Mouse (Mus musculus) MEL (cell line): ENCODE measurements around the gene Dync1h1. TPM values are rescaled to one million over a fixed set of nuclear protein-coding genes. Genes with fewer than 3 reads are reported as not detected.

ENCODE experiments used
- DNase-seq: peaks from one replicate; pipeline ENCODE4 v3.0.0; 2011; ENCODE audit warnings: low read depth, low spot score
- H3K27ac ChIP-seq: 2 replicates; pipeline ENCODE4 v1.5.1; 2012; ENCODE audit warnings: low read depth, mild to moderate bottlenecking, control low read depth, low read length, moderate library complexity; ENCODE audit not compliant: control insufficient read depth
- H3K27me3 ChIP-seq, 2 experiments: fragments of 150-350 bp in 1 of 2; sonication (generic) in 1 of 2; 2 replicates each; pipeline ENCODE4 v1.6.1; 2012; ENCODE audit warnings: low read length in 2 of 2, mild to moderate bottlenecking in 2 of 2, improper control_type of control experiment in 1 of 2, moderate library complexity in 1 of 2; ENCODE audit not compliant: insufficient read depth in 2 of 2, control insufficient read depth in 1 of 2
- H3K36me3 ChIP-seq, 2 experiments: 2 replicates each; pipeline ENCODE4 v1.6.1; 2012 to 2014; ENCODE audit warnings: low read length in 2 of 2, improper control_type of control experiment in 1 of 2, inconsistent platforms in 1 of 2, mild to moderate bottlenecking in 1 of 2; ENCODE audit not compliant: insufficient read depth in 2 of 2, control insufficient read depth in 1 of 2
- H3K4me1 ChIP-seq, 2 experiments: fragments of 150-350 bp in 1 of 2; sonication (generic) in 1 of 2; 2 replicates each; pipeline ENCODE4 v1.6.1; 2012; ENCODE audit warnings: low read length in 2 of 2, improper control_type of control experiment in 1 of 2, mild to moderate bottlenecking in 1 of 2; ENCODE audit not compliant: insufficient read depth in 2 of 2, control insufficient read depth in 1 of 2
- H3K4me3 ChIP-seq, 2 experiments: fragments of 150-350 bp in 1 of 2; sonication (generic) in 1 of 2; 2 replicates each; pipeline ENCODE4 v1.5.1; 2012; ENCODE audit warnings: low read depth in 2 of 2, low read length in 2 of 2, mild to moderate bottlenecking in 2 of 2, moderate library complexity in 2 of 2, control low read depth in 1 of 2, improper control_type of control experiment in 1 of 2; ENCODE audit not compliant: control insufficient read depth in 1 of 2, insufficient read depth in 1 of 2
- H3K79me2 ChIP-seq: 2 replicates; pipeline ENCODE4 v1.6.1; 2012; ENCODE audit warnings: mild to moderate bottlenecking, low read length, moderate library complexity; ENCODE audit not compliant: control insufficient read depth, poor library complexity, insufficient read depth
- H3K9ac ChIP-seq: 2 replicates; pipeline ENCODE4 v1.6.1; 2012; ENCODE audit warnings: low read depth, mild to moderate bottlenecking, control low read depth, low read length, moderate library complexity; ENCODE audit not compliant: control insufficient read depth, poor library complexity, severe bottlenecking
- H3K9me3 ChIP-seq: fragments of 150-350 bp; sonication (generic); replicated peaks from 2 replicates; pipeline ENCODE4 v1.6.1; 2012; ENCODE audit warnings: mild to moderate bottlenecking, low read length, improper control_type of control experiment, moderate library complexity; ENCODE audit not compliant: insufficient read depth
- CTCF ChIP-seq, 3 experiments: IDR thresholded peaks in 2 of 3; conservative IDR thresholded peaks in 1 of 3; 2 replicates each; pipeline ENCODE4 v1.5.1; 2011 to 2012; ENCODE audit warnings: low read length in 3 of 3, low read depth in 2 of 3, mild to moderate bottlenecking in 2 of 3, improper control_type of control experiment in 1 of 3, inconsistent platforms in 1 of 3, mixed read lengths in 1 of 3, moderate library complexity in 1 of 3; ENCODE audit not compliant: control insufficient read depth in 1 of 3, insufficient read depth in 1 of 3, poor library complexity in 1 of 3, severe bottlenecking in 1 of 3
- EP300 ChIP-seq, 2 experiments: IDR thresholded peaks; 2 replicates each; pipeline ENCODE4 v1.6.1; 2011; ENCODE audit warnings: improper control_type of control experiment in 2 of 2, low read length in 2 of 2, low read depth in 1 of 2, mild to moderate bottlenecking in 1 of 2
- ETS1 ChIP-seq: IDR thresholded peaks from 2 replicates; pipeline ENCODE4 v1.6.1; 2012; ENCODE audit warnings: low read depth, mild to moderate bottlenecking, inconsistent platforms, low read length, improper control_type of control experiment, moderate library complexity
- KAT2A ChIP-seq: conservative IDR thresholded peaks from 2 replicates; pipeline ENCODE4 v1.6.1; 2012; ENCODE audit warnings: low read depth, low read length, improper control_type of control experiment, inconsistent platforms
- MAX ChIP-seq: IDR thresholded peaks from 2 replicates; pipeline ENCODE4 v1.6.1; 2011; ENCODE audit warnings: low read length, improper control_type of control experiment
- MAZ ChIP-seq: IDR thresholded peaks from 2 replicates; pipeline ENCODE4 v1.6.1; 2012; ENCODE audit warnings: low read depth, mild to moderate bottlenecking, inconsistent platforms, low read length, improper control_type of control experiment
- RAD21 ChIP-seq: IDR thresholded peaks from 2 replicates; pipeline ENCODE4 v1.6.1; 2011; ENCODE audit warnings: mild to moderate bottlenecking, low read depth, low read length, improper control_type of control experiment
- SMC3 ChIP-seq: IDR thresholded peaks from 2 replicates; pipeline ENCODE4 v1.6.1; 2011; ENCODE audit warnings: low read depth, low read length, improper control_type of control experiment
- TCF12 ChIP-seq: IDR thresholded peaks from 2 replicates; pipeline ENCODE4 v1.6.1; 2014; ENCODE audit warnings: low read depth, mild to moderate bottlenecking, inconsistent platforms, low read length, improper control_type of control experiment, moderate library complexity
- UBTF ChIP-seq: IDR thresholded peaks from 2 replicates; pipeline ENCODE4 v1.6.1; 2012; ENCODE audit warnings: low read depth, mild to moderate bottlenecking, inconsistent platforms, low read length, improper control_type of control experiment, moderate library complexity, borderline replicate concordance; ENCODE audit not compliant: insufficient read depth
- USF1 ChIP-seq: IDR thresholded peaks from 2 replicates; pipeline ENCODE4 v1.6.1; 2014; ENCODE audit warnings: low read depth, mild to moderate bottlenecking, inconsistent platforms, low read length, improper control_type of control experiment, moderate library complexity
- ZKSCAN1 ChIP-seq: IDR thresholded peaks from 2 replicates; pipeline ENCODE4 v1.6.1; 2012; ENCODE audit warnings: low read depth, mild to moderate bottlenecking, inconsistent platforms, low read length, improper control_type of control experiment, moderate library complexity
- polyA plus RNA-seq, 2 experiments: library from polyadenylated mRNA; stranded (reverse) in 1 of 2; unstranded in 1 of 2; fragments of >175 nt in 1 of 2; fragments of >200 nt in 1 of 2; gene quantifications; 2 replicates each; pipeline versions ENCODE4 v1.2.1 to v1.2.4; 2012; ENCODE audit warnings: low replicate concordance in 2 of 2, low read depth in 1 of 2; ENCODE audit not compliant: insufficient read length in 2 of 2, insufficient read depth in 1 of 2, missing spikeins in 1 of 2
- total RNA-seq: library from RNA; depleted of rRNA; stranded (reverse); fragments of 300-350 nt; gene quantifications from 2 replicates; pipeline ENCODE4 v1.2.3, GENCODE M21; 2012

Gene Dync1h1
- total and polyA plus RNA-seq, 3 experiments: 98.2 to 230 (median 157) TPM

DNA sequence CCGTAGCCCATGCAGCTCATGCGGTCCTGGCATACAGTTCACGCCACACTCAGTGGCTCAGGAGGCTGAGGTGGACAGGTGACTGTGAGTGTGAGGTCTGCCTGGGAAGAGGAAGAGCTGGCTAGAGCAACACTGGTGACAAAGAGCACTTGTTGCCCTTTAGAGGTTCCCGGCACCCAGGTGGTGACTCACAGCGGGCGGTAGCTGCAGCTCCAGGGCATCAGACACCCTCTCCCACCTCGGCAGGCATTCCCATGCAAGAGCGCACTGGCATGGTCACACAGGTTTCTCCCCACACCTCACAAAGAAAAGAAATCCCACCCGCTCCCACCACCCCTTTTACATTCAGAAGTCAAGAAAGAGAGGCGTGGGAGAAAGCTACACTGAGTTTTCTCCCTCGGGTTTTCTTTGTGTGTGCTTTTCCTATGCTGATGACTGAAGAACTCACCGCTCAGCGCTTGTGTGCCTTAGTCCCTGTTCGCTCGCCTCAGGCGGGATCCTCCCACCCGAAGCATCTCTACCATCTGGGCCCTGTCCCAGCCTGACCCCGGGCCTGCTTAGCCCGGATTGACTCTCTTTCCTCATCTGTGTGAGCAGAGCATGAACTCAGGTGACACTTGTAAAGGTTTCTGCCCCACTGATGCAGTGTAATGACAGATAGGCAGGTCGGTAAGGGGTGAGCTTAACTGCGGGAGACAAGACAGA is 45.6 kb upstream of the Dync1h1 start:
- no peaks in the 10 kb centered on the region for H3K4me1 ChIP-seq
- H3K79me2 ChIP-seq: no peaks in the 10 kb centered on the region
- no peak overlapping the region for H3K4me3 ChIP-seq
- no peak overlapping the region for H3K27ac ChIP-seq
- no peak overlapping the region for H3K9ac ChIP-seq
- peaks cover 0 to 4% of the 10 kb centered on the region in 2 experiments; a peak in 2 of 4 replicates for H3K36me3 ChIP-seq
- H3K9me3 ChIP-seq: no peaks in the 10 kb centered on the region
- H3K27me3 ChIP-seq: no peaks in the 10 kb centered on the region
- DNase-seq: no peak
- TF ChIP-seq CTCF (IDR thresholded peaks at IDR 0.05 in 2 of 3, conservative IDR thresholded peaks at IDR 0.05 in 1 of 3; ENCODE audit: control insufficient read depth in 1 of 3, insufficient read depth in 1 of 3, low read depth in 2 of 3, low read length in 3 of 3, poor library complexity in 1 of 3, severe bottlenecking in 1 of 3): no peak
- TF ChIP-seq MAZ: no peak
- TF ChIP-seq TCF12: no peak
- TF ChIP-seq UBTF: no peak
- TF ChIP-seq ETS1: no peak
- TF ChIP-seq MAX: no peak

DNA sequence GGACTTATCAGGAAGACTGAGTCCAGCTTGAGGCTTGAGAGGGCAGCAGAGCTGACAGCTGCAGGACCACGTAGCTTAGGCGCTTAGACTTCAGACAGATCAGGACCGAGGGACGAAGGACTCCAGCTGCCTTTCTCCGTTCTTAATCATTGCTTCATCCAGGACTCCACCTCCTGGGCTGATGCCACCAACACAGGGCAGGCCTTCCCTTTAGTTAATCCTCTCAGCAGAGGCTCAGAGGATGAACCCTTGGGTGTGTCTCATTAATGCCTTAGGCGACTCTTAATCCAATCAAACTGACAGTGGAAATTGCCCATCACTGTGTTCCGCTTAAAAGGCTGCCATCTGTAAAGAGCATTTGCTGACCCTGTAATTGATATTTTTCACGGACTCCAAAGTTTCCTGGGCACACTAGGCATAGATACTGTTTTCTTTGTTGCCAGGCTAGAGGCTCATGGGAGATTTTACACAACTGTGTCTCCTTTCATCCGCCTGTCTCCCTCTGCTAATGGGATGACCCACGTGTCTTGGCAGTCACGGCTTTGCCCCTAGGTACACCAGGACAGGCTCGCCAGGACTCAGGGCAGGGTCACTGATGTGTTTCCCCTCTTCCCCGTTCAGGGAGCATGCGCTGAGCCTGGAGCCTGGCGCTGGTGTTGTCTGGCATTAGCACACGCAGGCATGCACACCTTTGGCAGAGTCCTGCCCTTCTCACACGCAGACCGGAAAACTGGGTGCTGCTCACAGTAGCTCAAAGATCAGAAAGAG is 44.2 kb upstream of the Dync1h1 start:
- TF ChIP-seq SMC3 (no peak), USF1 (no peak), RAD21 (no peak), EP300 (IDR thresholded peaks at IDR 0.05; ENCODE audit: low read depth in 1 of 2, low read length in 2 of 2) (no peak), KAT2A (no peak), CTCF (IDR thresholded peaks at IDR 0.05 in 2 of 3, conservative IDR thresholded peaks at IDR 0.05 in 1 of 3; ENCODE audit: control insufficient read depth in 1 of 3, insufficient read depth in 1 of 3, low read depth in 2 of 3, low read length in 3 of 3, poor library complexity in 1 of 3, severe bottlenecking in 1 of 3) (no peak), ZKSCAN1 (no peak)
- Histone ChIP-seq H3K27ac (no peak overlapping the region), H3K9me3 (no peaks in the 10 kb centered on the region), H3K36me3 (peaks cover 0 to 6% of the 10 kb centered on the region in 2 experiments; a peak in 2 of 4 replicates), H3K9ac (no peak overlapping the region), H3K79me2 (no peaks in the 10 kb centered on the region), H3K27me3 (no peaks in the 10 kb centered on the region), H3K4me1 (no peaks in the 10 kb centered on the region), H3K4me3 (no peak overlapping the region)
- no peak for DNase-seq
